Mouse (Mus musculus) ES-E14 (cell line): Measurements from ENCODE around the gene Syde2. TPM values are rescaled to one million over a fixed set of nuclear protein-coding genes. Genes with fewer than 3 reads are reported as not detected.

Source experiments
- DNase-seq: peaks from one replicate; pipeline ENCODE4 v3.0.0-alpha.2; 2013; ENCODE audit warnings: low read depth, low spot score
- H3K27ac ChIP-seq: 2 replicates; pipeline ENCODE4 v1.5.1; 2012; ENCODE audit warnings: low read depth, mild to moderate bottlenecking, low read length, moderate library complexity, mixed read lengths; ENCODE audit not compliant: poor library complexity, insufficient read depth, severe bottlenecking
- H3K36me3 ChIP-seq: 2 replicates; pipeline ENCODE4 v1.6.1; 2012; ENCODE audit warnings: mild to moderate bottlenecking, low read length, moderate library complexity, mixed read lengths; ENCODE audit not compliant: control insufficient read depth, poor library complexity, insufficient read depth, severe bottlenecking
- H3K4me1 ChIP-seq, 2 experiments: fragments of 150-350 bp in 1 of 2; sonication (generic) in 1 of 2; 2 replicates each; pipeline ENCODE4 v1.6.1; 2012; ENCODE audit warnings: low read length in 2 of 2, mild to moderate bottlenecking in 1 of 2, mixed read lengths in 1 of 2; ENCODE audit not compliant: control insufficient read depth in 2 of 2, insufficient read depth in 2 of 2, poor library complexity in 1 of 2
- H3K4me3 ChIP-seq, 2 experiments: fragments of 150-350 bp in 1 of 2; sonication (generic) in 1 of 2; 2 replicates each; pipeline ENCODE4 v1.5.1; 2012; ENCODE audit warnings: low read length in 2 of 2, low read depth in 1 of 2, mild to moderate bottlenecking in 1 of 2, mixed read lengths in 1 of 2; ENCODE audit not compliant: insufficient read depth in 1 of 2, poor library complexity in 1 of 2, severe bottlenecking in 1 of 2
- H3K9ac ChIP-seq: 2 replicates; pipeline ENCODE4 v1.6.1; 2012; ENCODE audit warnings: low read depth, mild to moderate bottlenecking, low read length, mixed read lengths; ENCODE audit not compliant: poor library complexity, insufficient read depth, severe bottlenecking
- H3K9me3 ChIP-seq: fragments of 150-350 bp; sonication (generic); 2 replicates; pipeline ENCODE4 v1.6.1; 2012; ENCODE audit warnings: low read depth, mild to moderate bottlenecking, low read length; ENCODE audit not compliant: control insufficient read depth, insufficient read depth
- CHD2 ChIP-seq: IDR thresholded peaks from 2 replicates; pipeline ENCODE4 v1.6.1; 2014; ENCODE audit warnings: mild to moderate bottlenecking, low read depth, low read length, inconsistent platforms
- HCFC1 ChIP-seq: IDR thresholded peaks from 2 replicates; pipeline ENCODE4 v1.6.1; 2012; ENCODE audit warnings: low read length, inconsistent platforms, borderline replicate concordance; ENCODE audit not compliant: insufficient read depth
- MAFK ChIP-seq: IDR thresholded peaks from 2 replicates; pipeline ENCODE4 v1.6.1; 2014; ENCODE audit warnings: mild to moderate bottlenecking, low read depth, low read length, inconsistent platforms; ENCODE audit not compliant: insufficient read depth
- ZC3H11A ChIP-seq: IDR thresholded peaks from 2 replicates; pipeline ENCODE4 v1.6.1; 2012; ENCODE audit warnings: low read depth, mild to moderate bottlenecking, inconsistent platforms, low read length, borderline replicate concordance
- ZNF384 ChIP-seq: IDR thresholded peaks from 2 replicates; pipeline ENCODE4 v1.6.1; 2012; ENCODE audit warnings: low read depth, low read length, inconsistent platforms
- in situ Hi-C, 2 experiments: fragments of 600-800 bp; cut with MboI; formaldehyde crosslinking; loops; one replicate each; pipeline ENCODE4 v1.15.1; 2025; ENCODE audit warnings: low sequenced_read_pairs in 2 of 2, inconsistent platforms in 1 of 2; ENCODE audit not compliant: unreplicated experiment in 2 of 2
- total RNA-seq: library from RNA; depleted of rRNA; stranded (reverse); fragments of 300-350 nt; gene quantifications from 2 replicates; pipeline ENCODE4 v1.2.3, GENCODE M21; 2012

Gene Syde2
- total RNA-seq, 1 experiment, result 19.9 TPM

- in situ Hi-C loops, result loop anchor here in 1 of 2 experiments (5.0 to 10.0 kb wide), 2 partner anchors 108 to 124 kb away; no protein-coding TSS in a partner anchor
- H3K4me3 ChIP-seq, result no peak overlapping the region
- TF ChIP-seq CHD2 (no peak), HCFC1 (no peak), MAFK (no peak), ZC3H11A (no peak), ZNF384 (no peak)
- no peak for DNase-seq
- no peaks in the 10 kb centered on the region for H3K36me3 ChIP-seq
- H3K9ac ChIP-seq, result no peak overlapping the region
- H3K4me1 ChIP-seq, result no peaks in the 10 kb centered on the region
- H3K9me3 ChIP-seq, result no peaks in the 10 kb centered on the region
- H3K27ac ChIP-seq, result no peak overlapping the region
Measured at GRCm38 (mm10) chr3:146053082-146053814, 65.6 kb downstream of the Syde2 start.

GRCm38 (mm10) chr3:146053873-146054272 is 66.2 kb downstream of the Syde2 start:
- Histone ChIP-seq H3K4me3 (no peak overlapping the region), H3K4me1 (no peaks in the 10 kb centered on the region), H3K9me3 (no peaks in the 10 kb centered on the region), H3K9ac (no peak overlapping the region), H3K36me3 (no peaks in the 10 kb centered on the region), H3K27ac (no peak overlapping the region)
- no peak for TF ChIP-seq HCFC1
- no peak for TF ChIP-seq ZC3H11A
- TF ChIP-seq MAFK, result no peak
- TF ChIP-seq CHD2, result no peak
- no peak for TF ChIP-seq ZNF384
- in situ Hi-C loops, result loop anchor here in 1 of 2 experiments (5.0 to 10.0 kb wide), 2 partner anchors 109 to 123 kb away; no protein-coding TSS in a partner anchor
- DNase-seq, result no peak

GRCm38 (mm10) chr3:146057131-146057530 is 69.5 kb downstream of the Syde2 start:
- no peaks in the 10 kb centered on the region for H3K4me1 ChIP-seq
- in situ Hi-C loops, result loop anchor here (5.0 to 10.0 kb wide), 2 partner anchors 112 to 120 kb away; no protein-coding TSS in a partner anchor
- H3K9me3 ChIP-seq, result no peaks in the 10 kb centered on the region
- H3K4me3 ChIP-seq, result no peak overlapping the region
- H3K27ac ChIP-seq, result no peak overlapping the region
- DNase-seq, result no peak
- no peak overlapping the region for H3K9ac ChIP-seq
- no peaks in the 10 kb centered on the region for H3K36me3 ChIP-seq
- TF ChIP-seq CHD2 (no peak), MAFK (no peak), ZNF384 (no peak), ZC3H11A (no peak), HCFC1 (no peak)

- in situ Hi-C loops, result loop anchor here (5.0 to 10.0 kb wide), 2 partner anchors 113 to 119 kb away; no protein-coding TSS in a partner anchor
- H3K27ac ChIP-seq, result no peak overlapping the region
- TF ChIP-seq ZC3H11A (peak; percentile 35; the same call in 1 of the 2 replicates), CHD2 (no peak)
Measured at GRCm38 (mm10) chr3:146058263-146058662, 70.6 kb downstream of the Syde2 start.

More at GRCm38 (mm10) chr3:146058263-146058662, 70.6 kb downstream of the Syde2 start:
- Histone ChIP-seq H3K4me3 (no peak overlapping the region), H3K36me3 (no peaks in the 10 kb centered on the region), H3K9ac (no peak overlapping the region), H3K9me3 (no peaks in the 10 kb centered on the region), H3K4me1 (no peaks in the 10 kb centered on the region)
- DNase-seq, result no peak
